Mouse (Mus musculus): ENCODE data around the gene Gm45337. TPM values are rescaled to one million over a fixed set of nuclear protein-coding genes. Genes with fewer than 3 reads are reported as not detected.
"Not testable (repeated sequence)": the region's sequence is repeated elsewhere in the genome, so short reads cannot be mapped to it uniquely, and the experiment has no call there.

The Gm45337 gene
- polyA plus RNA-seq, 1 experiment from 2014 or later, result not detected

DNA sequence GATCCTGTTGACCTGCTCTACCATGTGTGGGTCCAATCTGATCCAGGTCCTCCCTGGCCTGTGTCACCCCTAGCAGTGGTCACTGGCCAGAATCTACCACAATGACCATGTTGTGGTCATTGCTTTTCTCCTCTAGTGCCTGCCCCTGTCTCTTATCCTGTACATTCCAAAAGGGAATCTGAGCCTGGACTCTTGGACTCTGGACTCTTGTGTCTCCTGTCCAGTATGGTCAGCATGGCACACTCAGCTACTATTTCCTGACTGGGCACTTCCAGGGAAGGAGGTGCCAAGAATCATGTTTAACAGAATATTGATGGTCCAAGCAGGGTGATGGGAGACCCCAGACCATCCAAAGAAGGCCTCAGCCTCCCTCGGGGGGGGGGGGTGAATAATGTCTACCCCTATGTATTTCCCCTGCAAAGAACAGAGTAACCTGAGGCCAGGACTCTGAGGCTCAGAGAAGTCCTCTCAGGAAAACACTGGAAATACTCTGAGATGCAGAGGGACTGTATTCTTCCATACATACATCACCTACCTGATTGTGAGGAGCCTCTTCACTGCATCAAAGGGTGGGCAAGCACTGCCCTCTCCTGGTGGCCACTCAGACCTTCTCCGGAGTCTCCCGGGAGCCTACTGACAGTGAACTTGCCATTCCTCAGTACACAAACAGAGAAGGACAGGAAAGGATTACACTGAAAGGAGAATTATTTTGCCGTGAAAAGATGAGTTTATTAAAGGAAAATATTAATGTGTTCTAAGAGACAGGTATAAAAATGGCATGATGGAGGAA, 10.0 kb downstream of the Gm45337 start:
- no peaks in the 10 kb centered on the region for H3K9me3 ChIP-seq (ENCODE audit: control insufficient read depth, low read length)
- no peak overlapping the region for H3K4me2 ChIP-seq (replicated peaks; ENCODE audit: low read depth, low read length)
- H3K4me1 ChIP-seq (replicated peaks; ENCODE audit: control insufficient read depth, insufficient read depth, low read length), result no peaks in the 10 kb centered on the region
- H3K4me3 ChIP-seq (ENCODE audit: low read depth, low read length), result no peak overlapping the region
- no peaks in the 10 kb centered on the region for H3K36me3 ChIP-seq (ENCODE audit: control insufficient read depth, insufficient read depth, low read length)
- H3K9ac ChIP-seq (ENCODE audit: low read depth, low read length), result no peak overlapping the region
- ATAC-seq (ENCODE audit: low FRiP score) (no peak), DNase-seq (ENCODE audit: low spot score) (peak; percentile 32)
- no peak overlapping the region for H3K27ac ChIP-seq (ENCODE audit: low read depth, low read length)
- 65% methylated on average over 4 of the region's 4 CpGs for WGBS
- H3K27me3 ChIP-seq (ENCODE audit: control insufficient read depth, insufficient read depth, low read length), result no peaks in the 10 kb centered on the region

GRCm38 (mm10) chr7:142128843-142129242, 15.6 kb downstream of the Gm45337 start:
- Histone ChIP-seq H3K4me2 (replicated peaks; ENCODE audit: low read depth, low read length) (no peak overlapping the region), H3K4me1 (replicated peaks; ENCODE audit: control insufficient read depth, insufficient read depth, low read length) (no peaks in the 10 kb centered on the region), H3K4me3 (ENCODE audit: low read depth, low read length) (no peak overlapping the region), H3K27ac (ENCODE audit: low read depth, low read length) (no peak overlapping the region), H3K36me3 (ENCODE audit: control insufficient read depth, insufficient read depth, low read length) (no peaks in the 10 kb centered on the region), H3K9ac (ENCODE audit: low read depth, low read length) (no peak overlapping the region), H3K9me3 (ENCODE audit: control insufficient read depth, low read length) (no peaks in the 10 kb centered on the region), H3K27me3 (ENCODE audit: control insufficient read depth, insufficient read depth, low read length) (no peaks in the 10 kb centered on the region)
- ATAC-seq (ENCODE audit: low FRiP score) (no peak), DNase-seq (ENCODE audit: low spot score) (no peak)
- 68% methylated on average over 4 of the region's 4 CpGs for WGBS

DNA sequence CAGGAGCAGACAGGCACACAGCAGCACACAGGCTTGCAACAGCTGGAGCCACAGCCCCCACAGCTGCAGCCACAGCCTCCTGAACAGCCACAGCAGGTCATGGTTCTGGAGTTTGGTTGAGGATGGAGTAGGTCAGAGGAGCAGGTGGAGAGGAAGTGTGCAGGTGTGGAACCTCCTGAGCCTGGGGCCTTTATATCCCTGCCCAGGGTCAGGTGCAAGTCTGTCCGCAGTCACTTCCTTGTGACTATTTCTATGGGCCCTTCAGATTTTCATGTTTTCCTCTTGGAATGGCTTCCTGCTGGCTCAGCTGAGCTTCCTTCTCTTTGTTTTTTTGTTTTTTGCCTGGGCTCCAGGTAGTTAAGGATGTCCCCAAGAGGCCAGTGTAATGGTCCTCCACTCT, 23.8 kb downstream of the Gm45337 start, which contains the start of gene Gm45618:
Gene Gm45618 (minus strand): TSS at position 101 of the 400 bp plus-strand sequence.
- not testable (repeated sequence) for H3K4me3 ChIP-seq (ENCODE audit: low read depth, low read length); H3K4me2 ChIP-seq (replicated peaks; ENCODE audit: low read depth, low read length); H3K36me3 ChIP-seq (ENCODE audit: control insufficient read depth, insufficient read depth, low read length); H3K27me3 ChIP-seq (ENCODE audit: control insufficient read depth, insufficient read depth, low read length); H3K9ac ChIP-seq (ENCODE audit: low read depth, low read length); H3K9me3 ChIP-seq (ENCODE audit: control insufficient read depth, low read length); H3K27ac ChIP-seq (ENCODE audit: low read depth, low read length); ATAC-seq (ENCODE audit: low FRiP score); DNase-seq (ENCODE audit: low spot score); H3K4me1 ChIP-seq (replicated peaks; ENCODE audit: control insufficient read depth, insufficient read depth, low read length)
- 100% methylated on average over 1 of the region's 1 CpGs for WGBS

DNA sequence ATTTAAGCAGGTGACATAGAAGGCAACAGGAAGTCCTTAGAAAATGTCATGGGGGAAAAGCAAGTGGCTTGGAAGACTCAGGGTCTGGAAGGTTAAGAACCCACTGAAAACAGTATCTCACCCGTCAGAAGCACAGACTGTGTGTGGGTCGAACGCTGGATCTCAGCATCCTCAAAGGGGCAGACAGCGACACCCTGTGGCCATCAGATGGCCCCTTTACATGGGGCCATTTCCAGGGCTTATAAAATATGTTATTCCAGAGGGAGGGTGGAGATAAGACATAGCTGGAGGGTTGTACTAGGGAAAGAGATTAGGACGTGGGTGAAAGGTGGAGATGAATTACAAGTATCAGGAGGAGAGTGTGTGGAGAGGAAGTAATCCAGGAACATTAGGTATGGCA, 24.8 kb downstream of the Gm45337 start:
- no peaks in the 10 kb centered on the region for H3K9me3 ChIP-seq (ENCODE audit: control insufficient read depth, low read length)
- ATAC-seq (ENCODE audit: low FRiP score) (no peak), DNase-seq (ENCODE audit: low spot score) (peak; percentile 28)
- no peaks in the 10 kb centered on the region for H3K36me3 ChIP-seq (ENCODE audit: control insufficient read depth, insufficient read depth, low read length)
- H3K27me3 ChIP-seq (ENCODE audit: control insufficient read depth, insufficient read depth, low read length), result no peaks in the 10 kb centered on the region
- no peak overlapping the region for H3K27ac ChIP-seq (ENCODE audit: low read depth, low read length)
- 24% methylated on average over 5 of the region's 5 CpGs for WGBS
- no peaks in the 10 kb centered on the region for H3K4me1 ChIP-seq (replicated peaks; ENCODE audit: control insufficient read depth, insufficient read depth, low read length)
- no peak overlapping the region for H3K4me2 ChIP-seq (replicated peaks; ENCODE audit: low read depth, low read length)
- H3K4me3 ChIP-seq (ENCODE audit: low read depth, low read length), result no peak overlapping the region
- no peak overlapping the region for H3K9ac ChIP-seq (ENCODE audit: low read depth, low read length)

DNA sequence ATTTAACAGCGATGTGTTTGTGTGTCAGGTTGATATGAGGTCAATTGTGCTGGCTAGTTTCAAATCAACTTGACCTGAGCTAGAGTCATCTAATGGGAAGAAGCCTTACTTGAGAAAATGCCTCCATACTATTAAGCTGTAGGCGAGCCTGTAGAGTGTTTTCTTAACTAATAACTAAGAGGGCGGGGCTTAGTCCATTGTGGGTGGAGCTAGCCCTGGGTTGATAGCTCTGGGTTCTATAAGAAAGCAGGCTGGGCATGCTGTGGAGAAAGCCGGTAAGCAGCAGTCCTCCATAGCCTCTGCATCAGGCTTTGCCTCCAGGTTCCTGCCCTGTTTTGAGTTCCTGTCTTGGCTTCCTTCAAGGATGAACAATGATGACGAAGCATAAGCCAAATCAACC, 39.7 kb downstream of the Gm45337 start:
- DNase-seq (ENCODE audit: low spot score), result no peak
- 58% methylated on average over 5 of the region's 5 CpGs for WGBS
- Histone ChIP-seq H3K9me3 (ENCODE audit: control insufficient read depth, low read length) (no peaks in the 10 kb centered on the region), H3K27ac (ENCODE audit: low read depth, low read length) (no peak overlapping the region), H3K4me1 (replicated peaks; ENCODE audit: control insufficient read depth, insufficient read depth, low read length) (no peaks in the 10 kb centered on the region), H3K36me3 (ENCODE audit: control insufficient read depth, insufficient read depth, low read length) (no peaks in the 10 kb centered on the region), H3K4me3 (ENCODE audit: low read depth, low read length) (no peak overlapping the region), H3K27me3 (ENCODE audit: control insufficient read depth, insufficient read depth, low read length) (no peaks in the 10 kb centered on the region), H3K4me2 (replicated peaks; ENCODE audit: low read depth, low read length) (no peak overlapping the region), H3K9ac (ENCODE audit: low read depth, low read length) (no peak overlapping the region)
- ATAC-seq (ENCODE audit: low FRiP score), result no peak

GRCm38 (mm10) chr7:142097776-142098175, 46.6 kb downstream of the Gm45337 start:
- Histone ChIP-seq H3K4me1 (replicated peaks; ENCODE audit: control insufficient read depth, insufficient read depth, low read length) (peaks cover 7% of the 10 kb centered on the region; the same call in 1 of the 2 replicates), H3K4me2 (replicated peaks; ENCODE audit: low read depth, low read length) (no peak overlapping the region), H3K9me3 (ENCODE audit: control insufficient read depth, low read length) (no peaks in the 10 kb centered on the region), H3K9ac (ENCODE audit: low read depth, low read length) (no peak overlapping the region), H3K27me3 (ENCODE audit: control insufficient read depth, insufficient read depth, low read length) (peaks cover 18% of the 10 kb centered on the region; the same call in 1 of the 2 replicates), H3K27ac (ENCODE audit: low read depth, low read length) (no peak overlapping the region), H3K4me3 (ENCODE audit: low read depth, low read length) (no peak overlapping the region), H3K36me3 (ENCODE audit: control insufficient read depth, insufficient read depth, low read length) (no peaks in the 10 kb centered on the region)
- WGBS, result 9% methylated on average over 9 of the region's 9 CpGs
- ATAC-seq (ENCODE audit: low FRiP score) (peak; percentile 52), DNase-seq (ENCODE audit: low spot score) (peak; percentile 87)

DNA sequence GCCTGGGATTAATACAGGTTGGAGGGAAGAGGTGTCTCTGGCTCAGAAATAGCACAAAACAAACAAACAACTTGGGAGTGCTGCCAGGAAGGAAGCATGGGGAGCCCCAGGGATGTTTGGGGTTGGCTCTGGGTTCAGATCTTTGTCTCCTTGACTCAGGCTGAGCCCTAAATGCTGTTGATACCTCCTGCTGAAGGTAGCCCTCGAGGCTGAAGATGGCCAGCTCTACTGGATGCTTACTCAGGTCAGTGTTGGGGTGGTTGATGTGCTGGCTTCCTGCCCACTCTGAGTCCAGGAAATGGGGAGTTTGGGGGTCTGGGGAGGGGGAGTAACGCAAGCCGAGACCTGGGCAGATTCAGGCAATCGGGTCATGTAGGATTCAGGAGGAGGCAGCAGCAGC, 47.7 kb downstream of the Gm45337 start:
- no peak overlapping the region for H3K4me2 ChIP-seq (replicated peaks; ENCODE audit: low read depth, low read length)
- 83% methylated on average over 4 of the region's 4 CpGs for WGBS
- no peak for ATAC-seq (ENCODE audit: low FRiP score)

DNA sequence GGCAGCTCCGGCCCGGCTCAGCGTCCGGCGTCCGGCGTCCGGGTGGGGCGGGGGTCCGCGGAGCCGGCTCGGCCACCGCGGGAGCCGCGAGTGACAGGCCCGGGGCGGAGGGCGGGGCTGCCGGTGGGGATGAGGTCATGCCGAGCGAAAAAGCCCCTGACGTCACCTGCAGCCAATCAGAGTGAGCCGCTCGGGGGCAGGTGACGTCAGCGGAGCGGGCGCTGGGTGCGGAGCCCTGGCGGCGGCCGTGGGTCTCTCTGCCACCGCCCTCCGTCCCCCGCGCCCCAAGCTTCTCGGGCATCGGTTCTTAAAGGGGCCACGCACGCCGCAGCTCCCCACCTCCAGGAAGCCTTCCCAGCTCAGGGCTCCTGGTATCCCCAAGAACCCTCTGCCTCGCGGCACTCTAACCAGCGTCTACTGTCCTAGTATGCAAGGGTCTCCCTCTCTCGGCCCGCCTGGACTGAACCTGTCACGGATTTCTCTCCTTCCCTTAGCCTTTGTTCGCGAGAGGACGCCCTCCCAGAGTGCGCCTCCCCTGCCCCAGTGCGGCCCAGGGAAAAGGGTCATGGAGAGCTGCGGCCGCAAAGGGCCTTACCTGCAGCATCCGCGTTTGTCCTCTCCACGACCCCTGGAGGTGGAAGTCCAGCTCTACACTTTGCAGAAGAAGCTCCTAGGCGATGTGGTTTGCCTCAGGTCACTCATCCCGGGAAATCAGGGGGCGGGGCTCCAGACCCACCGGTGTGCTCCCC, 49.0 kb downstream of the Gm45337 start, which contains the start of gene Dusp8:
Gene Dusp8 (minus strand): TSS at position 661 of the 749 bp plus-strand sequence.
- Histone ChIP-seq H3K9me3 (ENCODE audit: control insufficient read depth, low read length) (no peaks in the 10 kb centered on the region), H3K4me3 (ENCODE audit: low read depth, low read length) (peak within 1 kb of the TSS; percentile 74), H3K9ac (ENCODE audit: low read depth, low read length) (peak within 1 kb of the TSS; percentile 89), H3K27ac (ENCODE audit: low read depth, low read length) (peak within 1 kb of the TSS; percentile 86), H3K4me2 (replicated peaks; ENCODE audit: low read depth, low read length) (peak within 1 kb of the TSS; percentile 93), H3K36me3 (ENCODE audit: control insufficient read depth, insufficient read depth, low read length) (no peaks in the 10 kb centered on the region), H3K27me3 (ENCODE audit: control insufficient read depth, insufficient read depth, low read length) (peaks cover 18% of the 10 kb centered on the region; the same call in 1 of the 2 replicates), H3K4me1 (replicated peaks; ENCODE audit: control insufficient read depth, insufficient read depth, low read length) (peaks cover 18% of the 10 kb centered on the region)
- ATAC-seq (ENCODE audit: low FRiP score) (peak; percentile 88), DNase-seq (ENCODE audit: low spot score) (peak; percentile 96)
- under 1% methylated on average over 52 of the region's 63 CpGs for WGBS

More for the DNA sequence above, 47.7 kb downstream of the Gm45337 start:
- no peak overlapping the region for H3K4me3 ChIP-seq (ENCODE audit: low read depth, low read length)
- no peak for DNase-seq (ENCODE audit: low spot score)
- H3K27me3 ChIP-seq (ENCODE audit: control insufficient read depth, insufficient read depth, low read length), result peaks cover 18% of the 10 kb centered on the region; the same call in 1 of the 2 replicates
- H3K4me1 ChIP-seq (replicated peaks; ENCODE audit: control insufficient read depth, insufficient read depth, low read length), result peaks cover 16% of the 10 kb centered on the region
- H3K36me3 ChIP-seq (ENCODE audit: control insufficient read depth, insufficient read depth, low read length), result no peaks in the 10 kb centered on the region
- no peaks in the 10 kb centered on the region for H3K9me3 ChIP-seq (ENCODE audit: control insufficient read depth, low read length)
- H3K27ac ChIP-seq (ENCODE audit: low read depth, low read length), result no peak overlapping the region
- H3K9ac ChIP-seq (ENCODE audit: low read depth, low read length), result no peak overlapping the region

All from hindbrain, embryonic 11.5 days (tissue).